Mouse (Mus musculus): ENCODE data around the gene Vmn1r35.
"Not testable (repeated sequence)": the region's sequence is repeated elsewhere in the genome, so short reads cannot be mapped to it uniquely, and the experiment has no call there.

Vmn1r35 gene

GRCm38 (mm10) chr6:66685806-66686205 lies at the start of gene Vmn1r35:
TSS of gene Vmn1r35 (minus strand) at chr6:66685906.
- DNase-seq (ENCODE audit: low spot score), result no peak

- DNase-seq (ENCODE audit: low spot score), result not testable (repeated sequence)
Measured at GRCm38 (mm10) chr6:66729082-66729481, 43.4 kb upstream of the Vmn1r35 start, which contains the start of gene Vmn1r37. TSS of gene Vmn1r37 (plus strand) at chr6:66729382.

GRCm38 (mm10) chr6:66719068-66719467 lies 33.4 kb upstream of the Vmn1r35 start, which contains the start of gene Vmn1r36:
TSS of gene Vmn1r36 (minus strand) at chr6:66719168.
- not testable (repeated sequence) for DNase-seq (ENCODE audit: low spot score)

- no peak for DNase-seq (ENCODE audit: low spot score)
Measured at GRCm38 (mm10) chr6:66713854-66714253, 28.1 kb upstream of the Vmn1r35 start.

GRCm38 (mm10) chr6:66708901-66709300 lies 23.2 kb upstream of the Vmn1r35 start:
- DNase-seq (ENCODE audit: low spot score), result no peak

- DNase-seq (ENCODE audit: low spot score), result no peak
Measured at GRCm38 (mm10) chr6:66643779-66644178, 41.9 kb downstream of the Vmn1r35 start, which contains the start of gene Vmn1r34. TSS of gene Vmn1r34 (minus strand) at chr6:66643879.

All from spleen, adult 12 weeks (tissue).